Mouse (Mus musculus) bone marrow macrophage, adult 2 months (primary cell): ENCODE measurements around the gene Pfdn2. TPM values are rescaled to one million over a fixed set of nuclear protein-coding genes. Genes with fewer than 3 reads are reported as not detected.

Source experiments
- H3K27ac ChIP-seq: 2 replicates; pipeline ENCODE4 v1.5.1; 2012; ENCODE audit warnings: low read depth, low read length; ENCODE audit not compliant: insufficient read depth
- H3K4me1 ChIP-seq: 2 replicates; pipeline ENCODE4 v1.6.1; 2012; ENCODE audit warnings: low read length; ENCODE audit not compliant: control insufficient read depth, insufficient read depth
- H3K4me3 ChIP-seq: 2 replicates; pipeline ENCODE4 v1.5.1; 2012; ENCODE audit warnings: mild to moderate bottlenecking, low read length, moderate library complexity; ENCODE audit not compliant: insufficient read depth
- CTCF ChIP-seq: IDR thresholded peaks from 2 replicates; pipeline ENCODE4 v1.5.1; 2012; ENCODE audit warnings: low read depth, mild to moderate bottlenecking, low read length, moderate library complexity
- POLR2A ChIP-seq: IDR thresholded peaks from 2 replicates; pipeline ENCODE4 v1.6.1; 2012; ENCODE audit warnings: mild to moderate bottlenecking, low read depth, low read length, borderline replicate concordance
- polyA plus RNA-seq: library from polyadenylated mRNA; stranded (reverse); fragments of >200 nt; gene quantifications from 2 replicates; pipeline ENCODE4 v1.2.4, GENCODE M21; 2012; ENCODE audit not compliant: missing spikeins, insufficient read depth, insufficient read length

Pfdn2 gene
- polyA plus RNA-seq, 1 experiment = 64.4 TPM

DNA sequence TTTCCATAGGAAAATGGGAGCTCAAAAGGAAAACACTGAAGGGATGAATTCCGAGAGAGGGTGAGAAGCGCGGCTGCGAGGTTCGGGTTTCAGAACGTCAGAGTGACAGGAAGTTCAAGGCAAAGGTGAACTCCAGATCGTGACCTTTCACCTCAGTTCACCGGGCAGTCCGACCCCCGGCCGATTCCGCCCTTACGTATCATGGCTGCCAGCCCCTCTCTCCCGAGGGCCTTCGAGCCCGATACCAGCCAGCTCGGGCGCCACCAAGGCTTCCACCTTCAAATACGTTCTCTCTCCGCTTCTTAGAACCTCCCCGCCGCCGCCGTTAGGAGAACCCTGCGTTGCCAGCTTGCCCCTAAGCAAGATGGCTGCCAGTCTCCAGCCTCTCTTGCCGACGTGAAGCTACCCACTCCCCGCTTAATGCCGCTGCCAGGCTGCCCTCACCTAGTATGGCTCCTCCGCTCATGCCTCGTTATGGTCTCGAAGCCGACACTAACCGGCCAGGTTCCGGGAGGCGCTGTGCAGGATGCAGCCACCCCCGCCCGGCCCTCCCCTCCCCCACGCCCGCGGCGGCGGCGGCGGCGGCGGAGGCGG, 16.5 kb upstream of the Pfdn2 start, which contains the start of gene Dedd:
Gene Dedd, plus strand, starts transcription at position 307 of the 594 bp plus-strand sequence.
- peak within 1 kb of the TSS; percentile 88 for H3K4me3 ChIP-seq
- TF ChIP-seq POLR2A (no peak), CTCF (no peak)
- H3K27ac ChIP-seq = peak within 1 kb of the TSS; percentile 93
- peaks cover 27% of the 10 kb centered on the region for H3K4me1 ChIP-seq

DNA sequence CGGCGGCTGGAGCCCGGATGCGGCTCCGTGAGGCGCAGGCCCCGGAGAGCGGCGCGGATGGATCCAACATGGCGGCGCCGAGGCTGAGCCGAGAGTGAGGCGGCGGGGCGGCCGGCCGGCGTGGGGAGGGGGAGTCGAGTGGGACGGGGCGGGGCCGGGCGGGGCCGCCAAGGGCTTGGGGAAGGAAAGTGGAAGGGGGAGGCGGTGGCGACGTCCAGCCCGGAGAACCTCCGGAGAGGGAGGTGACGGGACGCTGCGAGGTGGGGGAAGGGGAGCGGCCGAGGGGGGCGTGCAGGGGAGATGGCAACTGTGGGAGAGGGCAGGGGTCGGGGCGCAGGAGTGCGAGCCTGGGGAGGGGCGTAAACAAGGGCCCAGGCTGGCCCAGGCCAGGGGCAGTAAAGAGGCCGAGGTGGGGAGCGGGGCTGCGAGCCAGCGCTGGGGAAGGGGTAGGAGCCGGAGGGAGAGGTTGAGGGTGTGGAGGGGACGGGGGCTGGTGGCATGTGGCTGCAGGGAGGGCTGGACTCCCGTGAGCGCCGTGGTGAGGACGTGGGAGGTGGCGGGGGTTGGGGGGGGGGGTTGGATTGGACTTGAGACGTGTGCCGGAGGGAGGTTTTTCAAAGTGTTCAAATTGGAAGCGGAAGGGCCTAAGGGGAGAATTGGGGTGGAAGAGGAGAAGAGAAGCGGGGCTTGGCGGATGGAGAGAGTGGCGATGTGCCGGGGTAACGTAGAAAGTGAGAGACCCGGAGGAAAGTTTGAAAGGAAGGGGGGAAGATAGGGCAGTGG, 15.8 kb upstream of the Pfdn2 start:
- Histone ChIP-seq H3K4me1 (peaks cover 27% of the 10 kb centered on the region), H3K27ac (peak overlapping the region; percentile 93), H3K4me3 (peak overlapping the region; percentile 88)
- TF ChIP-seq POLR2A (no peak), CTCF (no peak)

DNA sequence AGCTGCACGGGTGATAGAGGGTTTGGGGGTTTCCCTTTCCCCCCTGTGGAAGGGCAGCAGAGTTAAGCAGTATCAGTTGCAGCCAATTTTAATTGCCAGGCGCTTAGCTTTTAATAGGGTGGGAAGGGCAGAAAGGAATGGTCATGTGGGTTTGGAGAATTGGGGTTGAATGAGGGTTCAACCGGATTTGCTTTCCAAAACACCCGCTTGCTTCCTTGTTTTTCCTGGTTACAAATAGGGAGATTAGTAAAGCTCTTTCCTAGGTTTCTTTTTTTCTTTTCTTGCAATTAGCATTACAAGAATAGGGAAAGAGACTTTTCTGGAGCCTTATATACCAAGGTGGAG, 15.3 kb upstream of the Pfdn2 start:
- Histone ChIP-seq H3K4me1 (peaks cover 27% of the 10 kb centered on the region), H3K27ac (peak overlapping the region; percentile 67), H3K4me3 (peak overlapping the region; percentile 88)
- TF ChIP-seq CTCF (no peak), POLR2A (no peak)

DNA sequence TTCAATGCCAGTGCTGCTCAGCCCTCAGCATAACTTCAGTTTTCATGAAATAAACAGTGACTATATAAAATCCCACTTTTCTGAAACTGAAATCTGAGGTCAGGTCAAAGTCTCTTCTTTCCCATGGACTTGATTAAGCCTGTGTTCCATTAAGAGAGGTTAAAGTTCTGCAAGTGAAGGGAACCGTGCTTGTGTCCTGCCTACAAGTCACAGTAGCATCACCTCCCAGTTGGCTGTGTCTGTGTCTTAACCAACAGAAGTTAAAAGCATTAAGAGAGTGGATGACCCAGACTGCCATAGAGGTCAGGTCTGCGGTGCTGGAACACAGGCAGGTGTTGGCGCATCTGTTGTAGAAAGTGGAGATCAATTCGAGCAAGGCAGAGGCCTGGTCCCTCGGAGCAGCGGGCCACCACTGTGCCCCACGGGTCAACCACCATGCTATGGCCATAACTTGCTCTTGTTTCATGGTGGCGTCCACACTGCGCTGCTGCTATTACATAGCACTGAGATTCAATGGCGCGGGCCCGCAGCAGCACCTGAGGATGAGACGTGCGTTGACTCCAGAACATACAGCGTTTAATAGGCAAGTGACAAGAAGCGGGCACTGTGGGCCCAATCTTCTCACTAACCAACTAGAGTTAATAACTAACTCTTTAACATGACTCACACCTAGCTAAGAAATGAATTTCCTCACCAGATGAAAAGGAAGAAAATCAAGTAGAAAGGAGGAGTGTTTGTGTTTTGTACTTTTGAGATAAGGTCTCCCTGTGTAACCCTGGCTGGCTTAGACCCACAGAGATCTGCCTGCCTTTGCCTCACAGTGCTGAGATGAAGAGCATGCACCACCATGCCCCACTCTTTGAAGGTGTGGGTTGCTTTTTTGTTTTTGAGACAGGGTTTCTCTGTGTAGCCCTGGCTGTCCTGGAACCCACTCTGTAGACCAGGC, 2.9 kb upstream of the Pfdn2 start:
- peaks cover 20% of the 10 kb centered on the region for H3K4me1 ChIP-seq
- TF ChIP-seq POLR2A = no peak
- TF ChIP-seq CTCF = no peak
- no peak overlapping the region for H3K4me3 ChIP-seq
- H3K27ac ChIP-seq = no peak overlapping the region

DNA sequence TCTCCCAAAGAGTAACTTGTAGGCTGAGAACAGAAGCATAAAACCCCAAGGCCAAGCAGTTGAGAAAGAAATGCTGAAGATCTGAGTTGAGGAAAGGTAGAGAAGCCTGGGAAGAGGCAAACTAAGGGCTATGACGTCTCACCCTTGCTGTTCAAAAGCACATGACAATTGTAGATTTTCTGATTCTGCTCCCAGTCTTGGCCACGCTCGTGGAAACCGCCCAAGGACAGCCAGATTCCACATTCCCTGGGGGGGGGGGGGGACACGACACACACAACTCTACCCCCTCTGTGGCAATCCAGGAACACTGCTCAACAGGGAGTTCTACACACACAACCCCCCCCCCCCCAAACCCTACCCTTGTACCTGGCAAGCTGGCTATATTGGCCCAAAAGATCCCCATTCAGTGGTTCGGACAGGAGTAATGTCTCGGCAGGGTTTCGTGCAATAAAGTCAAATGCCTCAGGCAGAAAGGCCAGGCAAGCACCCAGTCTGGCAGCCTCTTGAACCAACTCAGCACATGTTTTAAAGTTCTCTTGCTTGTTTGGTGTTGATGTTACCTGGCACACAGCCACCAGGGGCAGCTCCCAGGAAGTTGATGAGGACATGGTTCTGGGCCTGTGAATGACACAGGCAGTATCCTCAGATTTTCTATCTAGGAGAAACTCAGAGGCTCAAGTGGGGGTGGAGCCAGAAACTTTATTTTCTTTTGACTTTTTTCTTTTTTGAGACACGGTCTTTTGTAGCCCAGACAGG, 1.4 kb upstream of the Pfdn2 start:
- Histone ChIP-seq H3K4me3 (no peak overlapping the region), H3K4me1 (peaks cover 32% of the 10 kb centered on the region), H3K27ac (no peak overlapping the region)
- TF ChIP-seq POLR2A = no peak

DNA sequence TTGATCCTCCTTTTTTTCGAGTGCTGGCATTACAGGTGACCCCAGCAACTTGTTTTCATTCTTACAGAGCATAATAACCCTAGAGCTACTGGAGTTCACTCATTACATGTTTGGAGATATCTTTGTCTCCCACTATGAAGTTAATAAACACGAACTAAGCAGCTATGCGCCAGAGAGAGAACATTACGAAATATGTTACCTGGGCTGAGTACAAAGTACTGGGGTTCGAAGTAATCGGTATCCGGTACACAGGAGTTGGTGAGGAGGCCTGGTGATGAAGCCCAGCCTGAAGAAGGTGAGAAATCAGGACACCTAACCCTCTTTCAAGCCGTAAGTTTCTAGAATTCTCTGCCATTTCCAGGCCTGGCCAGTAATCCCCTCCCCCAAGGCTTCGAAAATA, 755 bp upstream of the Pfdn2 start:
- Histone ChIP-seq H3K4me3 (peak overlapping the region; percentile 81), H3K27ac (no peak overlapping the region), H3K4me1 (peaks cover 30% of the 10 kb centered on the region)
- TF ChIP-seq CTCF (no peak), POLR2A (no peak)

DNA sequence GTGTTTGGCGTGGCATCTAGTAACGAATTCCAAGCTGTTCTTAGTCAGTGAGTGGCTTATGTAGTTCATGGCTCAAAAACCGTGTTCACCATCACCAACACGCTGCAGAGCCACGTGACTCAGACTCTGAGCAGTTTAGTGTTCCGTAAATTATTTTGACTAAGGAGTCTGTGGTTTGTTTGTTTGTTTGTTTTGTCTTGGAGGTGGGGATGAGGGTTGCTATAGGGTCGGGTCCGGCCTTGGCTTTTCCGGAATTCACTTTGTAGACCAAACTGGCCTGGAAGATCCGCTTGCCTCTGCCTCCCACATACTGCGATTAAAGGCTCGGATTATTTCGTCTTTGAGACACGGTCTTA, 603 bp downstream of the Pfdn2 start:
- peak overlapping the region; percentile 81 for H3K4me3 ChIP-seq
- peak overlapping the region; percentile 38 for H3K27ac ChIP-seq
- peaks cover 35% of the 10 kb centered on the region for H3K4me1 ChIP-seq
- TF ChIP-seq POLR2A (no peak), CTCF (no peak)

DNA sequence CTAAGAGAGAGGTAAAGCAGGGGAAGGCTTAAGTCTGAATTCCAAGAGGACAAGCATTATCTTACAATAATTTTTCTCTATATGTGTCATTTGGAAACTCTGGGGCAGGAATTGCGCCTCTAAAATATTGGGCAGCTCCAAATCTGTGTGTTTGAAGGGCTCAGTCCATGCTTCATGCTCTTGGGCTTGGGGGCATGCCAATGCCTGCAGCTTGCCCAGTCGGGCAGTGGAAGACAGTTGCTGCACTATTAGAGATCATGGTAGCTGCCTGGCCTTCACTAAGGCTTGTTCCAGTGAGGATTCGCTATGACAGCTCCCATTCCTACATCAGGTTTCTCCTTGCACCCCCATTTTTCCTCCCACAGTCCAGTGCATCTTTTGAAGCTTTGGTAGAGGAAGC, 3.2 kb downstream of the Pfdn2 start:
- TF ChIP-seq POLR2A (no peak), CTCF (no peak)
- Histone ChIP-seq H3K27ac (no peak overlapping the region), H3K4me1 (peaks cover 35% of the 10 kb centered on the region), H3K4me3 (no peak overlapping the region)

DNA sequence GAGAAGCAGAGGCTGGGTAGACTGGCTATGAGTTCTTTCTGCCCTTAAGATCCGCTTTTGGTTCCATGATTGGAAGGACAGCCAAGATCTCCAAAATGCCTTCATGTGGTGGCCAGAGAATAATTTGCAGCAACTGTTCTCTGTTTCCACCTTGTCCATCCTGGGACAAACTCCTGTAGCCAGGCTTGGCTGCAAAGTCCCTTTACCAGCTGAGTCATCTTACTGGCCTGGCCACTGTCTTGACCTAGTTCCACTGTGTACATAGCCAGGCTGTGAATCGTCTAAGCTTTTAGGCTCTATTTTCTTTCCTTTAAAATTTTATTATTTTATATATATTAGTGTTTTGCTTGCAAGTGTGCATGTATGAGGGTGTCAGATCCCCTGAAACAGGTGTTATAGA, 3.7 kb downstream of the Pfdn2 start:
- TF ChIP-seq CTCF = no peak
- TF ChIP-seq POLR2A = no peak
- H3K27ac ChIP-seq = no peak overlapping the region
- peaks cover 34% of the 10 kb centered on the region for H3K4me1 ChIP-seq
- no peak overlapping the region for H3K4me3 ChIP-seq
